Mouse (Mus musculus) G1E-ER4 (cell line): ENCODE results near the gene Rft1. TPM values are rescaled to one million over a fixed set of nuclear protein-coding genes. Genes with fewer than 3 reads are reported as not detected.

Experiments
- GATA1 ChIP-seq: IDR thresholded peaks from one replicate; pipeline ENCODE4 v1.8.0; 2012; ENCODE audit warnings: low read length, inconsistent platforms
- polyA plus RNA-seq: library from polyadenylated mRNA; stranded (reverse); fragments of >175 nt; gene quantifications from 2 replicates; pipeline ENCODE4 v1.2.3, GENCODE M21; 2012

Gene Rft1
- polyA plus RNA-seq, 1 experiment: 6.0 TPM

DNA sequence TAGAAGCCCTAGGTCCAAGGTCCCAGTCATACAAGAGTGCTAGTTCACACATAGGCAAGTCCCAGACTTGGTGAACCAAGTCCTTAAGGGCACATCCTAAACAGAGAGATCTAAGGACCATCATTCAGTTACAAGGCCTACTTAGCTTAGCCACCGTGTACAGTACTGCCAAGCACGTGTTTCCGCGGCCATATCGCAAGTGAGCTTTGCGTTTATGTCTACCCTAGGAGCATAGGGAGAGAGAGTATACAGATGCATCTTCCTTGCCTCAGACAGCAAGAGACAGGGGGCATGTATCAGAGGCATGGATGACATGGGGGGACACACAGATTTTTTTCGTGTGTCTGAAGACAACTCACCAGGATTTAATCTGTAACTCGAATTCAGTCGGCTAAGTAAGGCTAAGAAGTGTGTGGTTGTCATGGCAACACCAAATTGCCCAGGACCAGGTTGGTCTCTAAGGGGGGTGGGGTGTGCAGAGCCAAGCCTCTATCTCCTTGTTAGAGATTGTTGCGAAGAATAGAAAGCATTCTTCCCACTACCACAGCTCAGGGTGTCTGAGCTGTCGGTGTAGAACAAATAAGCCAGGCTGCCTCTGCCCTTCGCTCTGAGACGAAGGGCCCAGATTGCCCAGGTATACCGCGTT is 43.4 kb downstream of the Rft1 start:
- TF ChIP-seq GATA1: no peak

DNA sequence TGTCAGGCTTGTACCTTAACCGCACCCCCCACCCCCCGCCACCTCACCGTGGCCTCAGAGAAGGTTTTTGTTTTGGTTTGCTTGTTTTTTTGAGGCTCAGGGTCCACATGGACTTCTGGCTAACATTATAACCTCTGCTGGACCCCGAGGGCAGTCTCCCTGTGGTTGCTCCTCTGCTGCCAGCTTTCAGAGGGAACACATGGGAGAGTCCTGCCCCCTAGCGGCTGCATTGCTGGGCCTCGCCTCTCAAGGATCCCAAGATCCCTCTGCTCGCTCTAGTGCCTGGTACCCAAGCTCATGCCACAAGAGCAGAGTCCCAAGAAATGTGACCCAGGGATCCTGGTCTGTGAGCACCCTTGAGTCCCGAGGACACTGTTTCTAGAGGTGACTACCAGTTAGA is 45.5 kb downstream of the Rft1 start:
- no peak for TF ChIP-seq GATA1

- no peak for TF ChIP-seq GATA1
Observed at GRCm38 (mm10) chr14:30702512-30702911, 48.4 kb downstream of the Rft1 start.

- TF ChIP-seq GATA1: no peak
Observed at GRCm38 (mm10) chr14:30703079-30703478, 48.9 kb downstream of the Rft1 start.

- TF ChIP-seq GATA1: no peak
Observed at GRCm38 (mm10) chr14:30704098-30704855, 50.1 kb downstream of the Rft1 start.

GRCm38 (mm10) chr14:30711892-30712291 is 57.7 kb downstream of the Rft1 start:
- no peak for TF ChIP-seq GATA1

GRCm38 (mm10) chr14:30713769-30714168 is 59.6 kb downstream of the Rft1 start:
- no peak for TF ChIP-seq GATA1

- no peak for TF ChIP-seq GATA1
Observed at GRCm38 (mm10) chr14:30714799-30715617, 60.8 kb downstream of the Rft1 start, which contains the start of gene Sfmbt1. Gene Sfmbt1 (plus strand): TSS chr14:30714849.

GRCm38 (mm10) chr14:30715618-30716050 is 61.5 kb downstream of the Rft1 start:
- TF ChIP-seq GATA1: no peak

GRCm38 (mm10) chr14:30716051-30716952 is 62.1 kb downstream of the Rft1 start:
- no peak for TF ChIP-seq GATA1

- no peak for TF ChIP-seq GATA1
Observed at GRCm38 (mm10) chr14:30716953-30717285, 62.8 kb downstream of the Rft1 start.

- TF ChIP-seq GATA1: no peak
Observed at GRCm38 (mm10) chr14:30719514-30719913, 65.4 kb downstream of the Rft1 start.

- TF ChIP-seq GATA1: no peak
Observed at GRCm38 (mm10) chr14:30721850-30722249, 67.7 kb downstream of the Rft1 start.

- no peak for TF ChIP-seq GATA1
Observed at GRCm38 (mm10) chr14:30722406-30722805, 68.2 kb downstream of the Rft1 start.

GRCm38 (mm10) chr14:30731896-30732295 is 77.7 kb downstream of the Rft1 start:
- no peak for TF ChIP-seq GATA1
